Mouse (Mus musculus) kidney, postnatal 4 days (tissue): Measurements from ENCODE around the gene Lmf2.

Experiments used
- DNase-seq, 2 experiments: peaks; one replicate each; pipeline ENCODE4 v3.0.0; 2021; ENCODE audit warnings: mixed read lengths in 2 of 2

Lmf2 gene

DNA sequence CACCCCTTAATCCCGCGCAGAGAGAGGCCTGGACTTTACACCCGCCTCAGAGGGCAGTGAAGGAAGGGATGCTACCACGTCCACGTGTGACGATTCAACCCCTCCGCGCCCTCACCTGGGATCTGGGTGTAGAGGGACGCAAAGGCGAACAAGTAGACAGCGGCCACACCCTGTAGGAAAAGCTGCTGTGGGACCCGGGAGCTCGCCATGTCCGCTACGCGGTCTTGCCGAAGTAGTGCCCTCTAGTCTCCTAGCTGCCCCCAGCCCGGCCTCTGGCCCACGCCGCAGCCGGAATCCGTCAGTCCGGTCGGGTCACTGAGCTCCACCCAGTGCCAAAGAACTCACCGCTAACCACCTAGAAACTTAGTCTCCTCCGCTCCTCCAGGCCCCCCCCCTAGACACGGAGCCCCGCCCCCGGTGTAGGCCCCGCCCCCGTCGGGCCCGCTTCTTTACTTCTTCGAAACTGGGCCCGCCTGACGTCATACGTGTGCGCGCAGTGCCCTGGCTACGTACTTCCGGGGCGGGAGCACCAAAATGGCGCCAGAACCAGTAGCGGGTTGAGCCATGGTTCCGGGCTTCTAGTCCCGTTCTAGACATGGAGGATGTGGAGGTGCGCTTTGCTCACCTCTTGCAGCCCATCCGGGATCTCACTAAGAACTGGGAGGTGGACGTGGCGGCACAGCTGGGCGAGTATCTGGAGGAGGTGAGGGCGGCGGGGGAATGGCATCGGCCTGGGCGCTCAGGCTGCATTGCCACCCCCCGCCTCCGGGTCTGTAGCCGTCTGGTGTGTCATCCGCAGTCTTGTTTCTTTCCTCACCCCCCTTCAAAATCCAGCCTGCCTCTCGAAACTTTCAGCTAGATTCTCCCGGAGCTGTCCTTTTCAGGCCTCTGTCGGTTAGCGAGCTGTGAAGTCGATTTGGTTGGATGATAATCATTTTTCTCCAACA is at the start of gene Lmf2, which contains the start of gene Ncaph2:
Gene Lmf2 (minus strand): TSS at position 419 of the 947 bp plus-strand sequence.
Gene Ncaph2 (plus strand): TSS at position 479 of the 947 bp plus-strand sequence.
- peak; percentile 98 to 99 for DNase-seq

DNA sequence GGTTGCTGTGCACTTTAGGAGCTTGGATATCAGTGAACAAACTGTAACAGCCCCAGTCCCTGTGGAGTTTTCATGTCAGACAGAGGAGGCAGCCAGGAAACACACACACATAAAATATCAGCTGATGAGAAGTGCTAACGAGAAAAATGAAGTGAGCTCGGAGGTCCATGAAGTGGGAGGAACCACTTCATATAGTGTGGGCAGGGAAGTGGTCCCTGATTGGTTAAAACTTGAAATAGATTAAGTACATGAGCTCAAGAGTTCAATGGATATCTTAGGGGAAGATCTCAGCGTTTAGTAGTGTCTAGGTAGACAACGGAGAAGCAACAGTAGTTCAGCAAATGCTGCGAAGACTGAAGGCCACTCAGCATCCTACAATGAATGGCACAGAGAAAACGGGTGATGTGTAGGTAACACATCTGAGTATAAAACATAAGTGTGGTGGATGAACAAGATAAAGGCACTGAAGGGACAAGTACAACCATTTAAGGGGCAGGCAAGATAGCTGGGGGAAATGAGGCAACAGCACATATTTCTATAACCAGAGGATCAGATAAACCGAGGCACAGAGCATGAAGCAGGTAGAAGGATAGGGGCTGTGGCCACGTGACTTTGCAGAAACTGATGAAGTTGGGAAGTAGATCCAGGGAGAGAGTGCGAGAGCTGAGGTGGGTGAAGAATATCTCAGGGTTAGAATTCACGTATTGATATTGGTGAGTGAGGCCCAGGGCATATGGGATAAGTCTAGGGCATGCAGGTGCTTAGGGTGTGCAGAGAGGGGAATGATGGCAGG is 49.6 kb upstream of the Lmf2 start:
- no peak for DNase-seq

DNA sequence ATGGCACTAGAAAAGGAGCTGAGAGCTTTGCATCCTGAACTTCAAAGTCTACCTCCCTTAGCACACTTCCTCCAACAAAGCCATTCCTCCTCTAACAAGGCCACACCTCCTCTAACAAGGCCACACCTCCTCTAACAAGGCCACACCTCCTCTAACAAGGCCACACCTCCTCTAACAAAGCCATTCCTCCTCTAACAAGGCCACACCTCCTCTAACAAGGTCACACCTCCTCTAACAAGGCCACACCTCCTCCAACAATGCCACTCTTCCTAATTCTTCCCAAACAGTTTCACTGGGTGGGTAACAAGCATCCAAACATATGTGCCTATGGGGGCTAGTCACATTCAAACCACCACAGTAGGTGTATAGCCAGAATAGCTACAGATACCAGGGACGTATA is 47.0 kb upstream of the Lmf2 start:
- no peak for DNase-seq

DNA sequence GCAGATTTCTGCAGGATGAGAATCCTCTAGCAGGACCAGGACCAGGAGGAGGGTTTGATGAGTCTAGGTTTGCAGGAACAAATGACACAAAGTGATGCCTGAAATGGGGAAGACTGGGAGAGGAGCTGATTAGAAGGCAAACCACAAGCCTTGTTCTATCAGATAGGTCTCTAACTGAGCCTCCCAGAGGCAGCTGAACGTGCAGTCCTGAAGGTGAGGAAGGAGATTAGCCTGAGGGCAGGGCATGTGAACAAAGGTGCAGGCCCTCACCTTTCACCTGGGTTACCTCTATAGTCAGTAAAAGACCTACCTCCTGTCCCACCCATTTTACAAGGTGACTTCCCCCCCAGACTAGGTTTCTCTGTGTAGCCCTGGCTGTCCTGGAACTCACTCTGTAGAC is 44.3 kb upstream of the Lmf2 start:
- DNase-seq: no peak

DNA sequence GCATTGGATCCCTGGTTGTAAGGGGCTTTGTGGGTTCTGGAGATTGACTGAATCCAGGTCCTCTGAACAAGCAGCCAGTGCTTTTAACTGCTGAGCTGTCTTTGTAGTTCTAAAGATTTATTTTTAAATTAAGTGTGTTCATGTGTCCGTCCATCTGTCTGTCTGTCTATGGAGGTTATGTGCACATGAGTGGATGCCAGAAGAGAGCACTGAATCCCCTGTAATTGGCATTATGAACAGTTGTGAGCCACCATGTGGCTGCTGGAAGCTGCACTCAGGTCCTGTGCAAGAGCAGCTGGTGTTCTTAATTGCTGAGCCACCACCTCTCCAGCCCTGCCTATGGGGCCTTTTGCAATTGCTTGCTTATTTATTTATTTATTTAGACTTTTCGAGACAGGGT is 42.7 kb upstream of the Lmf2 start:
- DNase-seq: no peak

DNA sequence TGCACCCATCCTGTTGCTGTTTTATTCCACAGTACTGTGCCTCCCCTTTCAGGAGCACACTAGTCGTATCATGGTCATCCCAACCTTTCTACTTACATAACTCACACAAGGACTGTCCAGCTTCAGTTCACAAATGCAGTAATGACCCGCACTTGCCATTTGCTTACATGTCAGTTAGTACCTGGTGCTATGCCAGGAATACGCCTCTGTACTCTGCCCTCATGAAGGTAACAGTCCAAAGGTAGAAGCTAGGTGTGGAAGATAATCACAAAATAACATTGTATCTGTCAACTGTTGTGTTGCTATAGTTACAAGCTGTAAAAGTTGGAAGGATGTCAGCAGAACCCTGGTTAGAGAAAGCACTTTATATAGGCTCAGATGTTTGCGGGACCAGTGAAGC is 41.4 kb upstream of the Lmf2 start:
- DNase-seq: no peak

DNA sequence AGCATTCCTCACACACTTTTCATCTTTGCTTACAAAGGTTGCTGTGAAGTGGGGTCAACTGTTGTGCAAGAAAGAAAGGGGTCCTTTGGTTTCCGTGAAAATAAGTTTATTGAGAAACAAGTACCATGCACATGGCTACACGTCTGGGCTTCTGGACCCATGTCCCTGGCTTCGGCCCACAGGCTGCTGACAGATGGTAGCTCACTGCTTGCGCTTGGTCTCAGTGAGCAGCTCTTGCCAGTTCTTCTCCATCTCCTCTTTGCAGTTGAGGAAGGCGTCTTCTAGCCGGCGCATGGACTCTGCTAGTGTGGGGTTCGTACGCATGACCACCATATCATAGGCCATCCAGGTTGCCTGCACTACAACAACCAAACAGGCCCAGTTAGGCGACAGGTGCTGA is 34.6 kb upstream of the Lmf2 start:
- DNase-seq: no peak

DNA sequence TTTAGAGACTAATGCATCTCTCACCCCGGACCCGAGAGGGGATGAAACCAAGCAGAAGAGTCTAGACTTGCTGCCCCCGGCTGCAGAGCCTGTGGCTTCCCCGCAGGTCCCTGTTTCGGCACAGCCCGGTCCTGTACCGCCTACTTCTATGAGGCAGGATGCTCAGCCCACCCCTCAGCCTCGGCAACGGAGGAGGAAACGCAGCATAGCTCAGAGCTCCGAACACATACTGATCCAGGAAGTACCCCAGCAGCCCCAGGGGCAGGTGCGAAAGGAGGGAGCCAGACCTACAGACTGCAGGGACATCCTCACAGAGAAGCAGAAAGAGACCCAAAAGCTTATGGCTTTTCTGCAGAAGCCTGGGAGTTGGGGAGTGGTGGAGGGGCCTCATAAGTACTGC is 31.7 kb upstream of the Lmf2 start:
- no peak for DNase-seq

DNA sequence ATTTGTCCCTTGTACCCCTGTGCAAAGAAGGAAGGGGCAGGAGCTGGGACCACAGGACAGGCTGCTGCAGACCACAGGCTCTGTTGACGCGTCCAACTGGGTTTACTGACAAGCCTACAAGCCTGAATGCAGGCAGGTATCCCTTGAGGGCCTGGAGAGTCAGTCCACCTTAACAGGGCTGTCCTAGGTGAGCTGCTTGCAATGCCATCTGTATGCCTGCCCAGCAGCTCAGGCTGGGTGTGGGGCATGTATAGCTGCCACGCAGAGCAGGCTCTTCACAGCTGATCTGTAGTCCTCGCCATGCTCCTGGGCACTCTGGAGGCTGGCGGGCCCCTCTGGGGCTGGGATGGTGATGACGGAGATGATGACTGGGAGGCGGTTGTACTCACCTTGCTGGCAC is 29.2 kb upstream of the Lmf2 start, which contains the start of gene Klhdc7b:
Gene Klhdc7b (plus strand): TSS at position 301 of the 400 bp plus-strand sequence.
- DNase-seq: no peak

DNA sequence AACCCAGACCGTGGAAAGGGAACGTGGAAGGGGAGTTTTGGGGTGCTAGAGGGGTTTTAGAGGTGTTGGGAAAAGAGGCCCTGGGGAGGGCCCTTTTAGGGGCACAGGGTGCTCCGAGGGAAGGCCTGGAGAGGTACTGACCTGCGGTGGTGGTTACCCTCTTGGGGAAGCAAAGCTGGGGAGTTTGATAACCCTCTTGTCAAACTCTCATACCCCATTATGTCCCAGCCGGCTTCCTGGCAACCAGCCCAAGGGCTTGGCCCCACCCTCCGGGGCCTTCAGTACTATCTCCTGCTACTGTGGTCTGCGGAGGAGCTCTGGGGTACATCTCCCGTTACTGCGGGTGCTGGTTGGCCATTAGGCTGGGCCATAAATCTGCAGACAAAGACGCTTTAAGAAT is 24.0 kb upstream of the Lmf2 start:
- peak; percentile 41 to 42 for DNase-seq

DNA sequence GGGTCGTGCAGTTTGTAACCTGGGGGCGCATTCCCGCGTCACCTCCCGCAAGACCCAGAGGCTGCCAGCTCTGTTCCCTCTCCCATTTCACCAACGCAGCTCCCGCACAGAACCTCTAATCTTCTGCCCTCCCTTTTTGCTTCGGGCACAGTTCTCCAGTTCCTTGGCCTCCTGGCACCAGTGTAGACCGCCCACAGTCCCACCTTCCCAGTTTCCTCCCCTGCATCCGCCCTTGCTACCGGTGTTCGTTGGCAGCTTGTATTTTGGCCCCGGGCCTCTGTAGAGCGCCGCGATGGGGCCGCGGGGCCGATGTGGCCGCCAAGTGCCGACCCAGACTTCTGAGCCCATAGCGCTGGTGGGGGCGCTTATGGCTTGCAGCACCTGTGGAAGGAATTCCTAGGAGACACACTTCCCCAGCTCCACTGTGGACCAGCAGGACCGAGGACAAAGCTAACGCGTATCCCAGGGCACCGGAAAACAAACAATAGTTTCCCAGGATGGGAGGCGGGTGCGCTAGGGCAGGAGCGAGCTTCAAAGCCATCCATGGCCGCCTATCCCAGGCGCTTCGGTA is 23.5 kb upstream of the Lmf2 start, which contains the start of gene Odf3b:
Gene Odf3b (minus strand): TSS at position 452 of the 571 bp plus-strand sequence.
- peak; percentile 43 to 58 for DNase-seq

DNA sequence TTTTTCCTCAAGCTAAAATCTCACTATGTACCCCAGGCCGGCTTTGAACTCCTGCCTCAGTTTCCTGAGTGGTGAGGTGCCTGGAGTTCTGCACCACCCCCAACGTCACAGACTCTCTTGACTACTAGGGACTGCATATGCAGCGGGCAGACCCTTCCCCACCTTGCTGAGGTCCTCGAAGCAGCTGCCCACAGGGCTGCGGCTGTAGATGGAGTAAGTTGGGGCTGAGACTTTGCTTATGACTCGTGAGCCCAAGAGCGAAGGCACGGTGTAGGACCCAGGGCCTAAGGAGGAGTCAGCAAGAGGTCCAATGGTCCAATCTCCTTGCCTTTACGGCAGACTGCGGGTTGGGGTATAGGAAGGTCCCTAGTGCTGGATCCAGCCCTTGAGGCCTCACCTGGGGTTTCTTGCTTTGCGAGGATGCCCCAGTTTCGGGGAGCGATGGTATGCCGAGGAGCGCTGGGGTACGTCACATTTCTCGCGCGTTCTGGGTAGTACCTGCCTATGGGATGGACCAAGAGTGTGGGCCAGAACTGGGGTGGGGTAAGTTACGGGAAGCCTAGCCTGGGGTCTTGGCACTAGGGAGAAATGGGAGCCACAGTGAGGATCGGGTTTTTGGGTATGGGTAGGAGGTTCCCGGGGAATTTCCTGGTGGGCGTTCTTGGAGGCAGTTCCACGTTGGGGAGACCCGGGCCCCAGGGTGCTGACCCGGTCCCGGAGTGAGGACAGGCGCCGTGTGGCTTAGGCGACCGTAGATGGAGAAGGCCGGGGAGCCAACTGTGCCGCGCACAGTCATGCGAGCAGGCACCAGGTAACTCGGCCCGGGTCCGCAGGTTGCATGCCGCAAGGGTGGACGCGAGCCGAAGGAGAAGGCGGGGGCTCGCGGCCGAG is 22.7 kb upstream of the Lmf2 start:
- peak in 1 of 2 experiments; percentile 44 for DNase-seq

DNA sequence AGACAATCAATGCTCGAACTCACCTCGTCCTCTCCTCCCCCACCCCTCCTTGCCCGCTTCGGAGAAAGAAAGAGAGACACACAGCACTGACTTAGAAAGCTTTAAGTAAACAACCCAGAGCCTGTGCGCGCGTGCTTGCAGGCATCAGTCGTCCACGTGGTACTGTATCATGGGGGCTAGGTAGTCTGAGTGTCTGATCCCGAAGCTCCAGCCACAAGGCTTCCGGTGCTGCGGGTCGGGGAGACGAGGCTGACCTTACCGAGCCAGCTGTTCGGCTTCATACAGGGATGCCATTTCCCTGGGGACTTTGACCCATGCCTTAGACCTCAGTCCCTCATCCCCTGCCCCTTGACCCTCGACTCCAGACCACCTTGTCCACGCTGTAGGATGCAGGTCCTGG is 21.9 kb upstream of the Lmf2 start:
- DNase-seq: no peak

DNA sequence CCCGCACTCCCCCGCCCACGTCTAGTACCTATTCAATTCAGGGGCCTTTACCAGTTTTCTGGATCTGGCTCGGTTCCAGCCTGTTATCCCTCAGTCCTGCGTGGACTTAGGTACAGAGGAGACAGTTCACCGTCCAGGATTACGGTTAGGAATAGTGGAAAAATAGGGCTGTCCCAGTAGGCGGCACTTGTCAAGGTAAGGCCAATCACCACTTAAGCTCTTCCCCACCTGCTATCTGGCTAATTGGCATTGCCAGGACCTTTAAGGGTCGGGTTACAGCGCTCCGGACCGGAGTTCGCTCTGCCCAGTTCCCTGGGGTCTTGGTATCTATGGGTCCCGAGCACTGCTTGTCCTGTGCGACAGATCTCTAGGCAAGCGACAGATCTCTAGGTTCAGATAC is 21.5 kb upstream of the Lmf2 start, which contains the start of gene Tymp:
Gene Tymp (minus strand): TSS at position 83 of the 400 bp plus-strand sequence.
- DNase-seq: no peak

DNA sequence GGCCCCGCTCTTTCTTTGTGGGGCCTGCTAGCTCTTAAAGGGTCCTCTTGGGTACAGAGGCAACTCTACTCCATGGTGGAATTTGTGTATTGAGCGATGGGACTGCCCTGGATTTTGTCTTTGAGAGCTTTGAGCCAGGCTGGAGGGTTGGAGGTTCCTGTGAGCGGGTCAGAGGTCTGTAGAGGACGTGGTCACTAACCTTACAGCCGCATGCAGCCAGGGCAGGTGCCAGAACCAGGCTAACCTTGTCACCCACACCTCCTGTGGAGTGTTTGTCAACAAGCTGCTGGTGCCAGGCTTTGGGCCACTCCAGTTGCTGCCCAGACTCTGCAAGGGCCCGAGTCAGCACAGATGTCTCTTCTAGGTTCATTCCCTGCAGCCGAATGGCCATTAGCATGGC is 20.6 kb upstream of the Lmf2 start:
- no peak for DNase-seq

DNA sequence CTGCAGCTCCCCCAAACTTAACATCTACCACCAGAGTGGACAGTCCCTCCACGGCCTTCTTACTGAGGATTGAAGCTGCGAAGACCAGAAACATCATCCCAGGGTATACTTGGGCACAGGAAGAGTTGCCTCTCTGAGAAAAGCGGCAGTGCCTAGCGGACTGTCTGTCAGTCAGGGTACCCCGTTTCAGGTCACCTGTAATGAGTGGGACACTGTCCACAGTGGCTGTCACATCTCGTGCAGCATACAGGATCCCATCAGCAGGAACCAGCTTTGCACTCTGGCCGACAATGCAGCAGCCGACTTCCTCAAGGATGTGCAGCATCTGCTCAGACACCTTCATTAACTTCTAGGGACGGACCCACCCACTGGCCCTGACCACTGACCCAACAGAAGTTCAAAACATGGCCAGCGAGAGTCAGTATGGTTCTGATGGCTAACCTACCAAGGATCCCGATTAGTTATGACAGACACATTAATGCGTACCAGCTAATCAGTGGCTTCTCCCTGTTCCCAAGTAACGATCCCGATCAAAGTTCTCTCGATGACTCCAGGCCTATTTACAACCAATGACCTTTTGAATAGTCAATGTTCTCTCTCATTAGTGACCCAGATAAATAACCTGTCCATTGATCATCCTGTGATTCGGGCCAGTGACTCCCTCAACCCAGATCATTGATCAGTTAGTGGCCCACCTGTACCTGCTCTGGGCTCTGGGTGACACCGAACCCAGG is 19.5 kb upstream of the Lmf2 start:
- DNase-seq: no peak

DNA sequence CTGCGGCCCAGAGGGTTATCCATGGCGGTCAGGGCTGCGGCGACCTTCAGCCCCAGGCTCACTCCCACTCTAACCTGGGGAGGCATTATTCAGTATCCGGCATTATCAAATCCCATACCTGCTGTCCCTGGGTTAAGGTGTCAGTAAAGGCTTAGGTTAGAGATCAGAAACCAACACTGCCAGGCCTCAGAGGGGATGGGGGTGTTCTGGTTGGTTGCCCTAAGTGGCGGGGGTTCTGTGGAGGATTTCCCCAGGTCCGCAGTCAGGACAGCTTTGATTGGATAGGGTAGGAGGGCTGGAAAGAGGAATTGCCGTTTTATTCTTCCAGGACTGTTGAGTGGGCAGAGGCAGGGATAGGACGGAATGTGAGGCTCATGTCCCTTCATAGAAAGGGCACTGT is 18.9 kb upstream of the Lmf2 start:
- no peak for DNase-seq

DNA sequence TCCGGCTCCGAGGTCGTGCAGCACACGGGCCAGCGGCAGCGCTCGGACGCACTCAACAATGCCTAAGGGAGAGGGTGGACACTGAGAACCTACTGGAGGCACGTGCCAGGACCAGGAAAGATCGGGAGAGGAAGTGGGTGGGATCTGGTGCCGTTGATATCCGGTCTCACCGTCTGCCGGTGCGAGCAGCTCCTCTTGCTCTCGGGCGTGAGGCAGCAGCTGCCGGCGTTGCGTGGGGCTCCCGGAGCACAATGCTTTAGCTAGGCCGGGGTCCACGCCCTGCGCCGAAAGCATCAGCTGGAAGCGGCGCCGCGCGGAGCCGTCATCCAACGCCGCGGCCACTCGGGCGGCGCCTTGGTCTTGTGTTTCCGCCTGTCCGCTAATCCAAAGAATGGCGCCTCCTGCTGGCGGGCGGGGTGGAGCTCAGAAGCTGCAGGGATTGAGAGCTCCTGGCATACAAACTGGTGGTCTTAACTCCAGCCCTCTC is 18.3 kb upstream of the Lmf2 start, which contains the start of gene Sco2:
Gene Sco2 (minus strand): TSS at position 85 of the 487 bp plus-strand sequence.
- DNase-seq: peak; percentile 98

DNA sequence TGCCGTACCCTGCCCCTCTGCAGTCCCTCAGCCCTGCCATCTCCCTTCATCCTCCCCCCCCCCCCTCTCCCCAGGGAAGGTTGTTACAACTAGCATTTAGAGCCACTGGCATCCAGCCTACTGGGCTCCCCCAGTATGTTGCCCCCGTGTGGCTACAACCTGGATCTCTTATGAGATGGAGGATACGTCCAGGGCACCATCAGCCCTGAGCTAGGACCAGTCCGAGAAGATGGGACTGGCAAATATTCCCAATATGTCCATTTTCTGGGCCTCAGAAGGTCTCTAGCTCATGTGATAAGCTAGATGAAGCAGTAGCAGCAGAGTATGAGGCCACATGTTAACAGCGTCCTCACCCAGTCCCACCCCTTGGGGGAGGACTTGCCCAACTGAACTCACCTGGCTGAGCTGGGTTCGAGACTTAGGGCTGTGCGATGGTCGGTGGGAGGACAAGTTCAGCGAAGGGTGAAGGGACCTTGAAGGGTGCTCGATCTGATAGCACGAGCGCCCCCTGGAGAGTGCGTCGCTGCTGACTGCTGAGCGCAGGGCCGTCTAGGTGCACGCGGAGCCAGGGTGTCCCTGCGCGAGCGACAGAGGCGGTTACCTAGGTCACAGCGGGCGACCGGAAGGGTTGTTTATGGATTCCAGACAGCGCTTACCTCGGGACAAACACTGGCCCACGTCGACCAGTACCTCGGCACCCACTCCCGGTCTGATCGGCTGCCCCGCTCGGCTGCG is 17.7 kb upstream of the Lmf2 start:
- peak; percentile 92 to 95 for DNase-seq

DNA sequence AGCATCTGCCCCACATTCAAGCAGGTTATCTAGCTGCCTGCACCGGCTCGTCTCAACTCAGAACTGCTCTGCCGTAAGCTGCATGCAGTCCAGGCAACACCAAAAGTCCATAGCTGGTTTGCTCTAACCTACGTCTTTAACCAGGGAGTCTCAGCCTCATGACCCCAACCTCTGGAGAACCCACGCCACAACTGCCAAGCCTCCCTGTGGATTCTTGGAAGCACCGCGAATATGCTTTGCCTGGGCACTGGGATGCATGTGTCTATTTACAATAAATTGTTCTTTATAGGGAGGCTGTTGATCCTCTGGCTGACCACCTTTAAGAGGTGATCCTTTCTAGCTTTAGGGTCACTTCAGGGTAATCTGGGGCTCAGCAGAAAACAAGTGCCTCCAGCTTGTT is 17.1 kb upstream of the Lmf2 start:
- DNase-seq: no peak
